Mouse (Mus musculus) limb, embryonic 14.5 days (tissue): ENCODE results near the gene Zfp952. TPM values are rescaled to one million over a fixed set of nuclear protein-coding genes. Genes with fewer than 3 reads are reported as not detected.
A peak's percentile ranks its signal among the peaks of the same experiment; 100 is the strongest.

ENCODE experiments used
- ATAC-seq: fragments of 200-750 bp; cut with Nextera tagmentation; 2 replicates; pipeline ENCODE4 v1.8.0; 2017; ENCODE audit warnings: low read depth, moderate number of reproducible peaks, moderate TSS enrichment; ENCODE audit not compliant: low FRiP score
- DNase-seq: peaks from one replicate; pipeline ENCODE4 v3.0.0-alpha.2; 2015; ENCODE audit warnings: low spot score
- H3K27ac ChIP-seq: fragments of 300-500 bp; sonication (generic); replicated peaks from 2 replicates; pipeline ENCODE4 v1.5.1; 2014; ENCODE audit warnings: low read depth, mild to moderate bottlenecking, low read length, moderate library complexity, mixed read lengths
- H3K27me3 ChIP-seq: fragments of 300-500 bp; sonication (generic); 2 replicates; pipeline ENCODE4 v1.6.1; 2014; ENCODE audit warnings: low read length, mixed read lengths; ENCODE audit not compliant: control insufficient read depth, insufficient read depth
- H3K36me3 ChIP-seq: fragments of 300-500 bp; sonication (generic); 2 replicates; pipeline ENCODE4 v1.6.1; 2014; ENCODE audit warnings: mild to moderate bottlenecking, low read length, moderate library complexity, mixed read lengths; ENCODE audit not compliant: control insufficient read depth, insufficient read depth
- H3K4me1 ChIP-seq: fragments of 300-500 bp; sonication (generic); 2 replicates; pipeline ENCODE4 v1.6.1; 2014; ENCODE audit warnings: antibody characterized with exemption, low read length, mixed read lengths; ENCODE audit not compliant: control insufficient read depth, insufficient read depth
- H3K4me2 ChIP-seq: fragments of 300-500 bp; sonication (generic); replicated peaks from 2 replicates; pipeline ENCODE4 v1.6.1; 2014; ENCODE audit warnings: low read depth, mild to moderate bottlenecking, low read length, moderate library complexity; ENCODE audit not compliant: severe bottlenecking
- H3K4me3 ChIP-seq: fragments of 300-500 bp; sonication (generic); replicated peaks from 2 replicates; pipeline ENCODE4 v1.5.1; 2014; ENCODE audit warnings: low read length
- H3K9ac ChIP-seq: fragments of 300-500 bp; sonication (generic); 2 replicates; pipeline ENCODE4 v1.6.1; 2014; ENCODE audit warnings: mild to moderate bottlenecking, low read depth, low read length, moderate library complexity; ENCODE audit not compliant: severe bottlenecking
- H3K9me3 ChIP-seq: fragments of 300-500 bp; sonication (generic); 2 replicates; pipeline ENCODE4 v1.6.1; 2016; ENCODE audit warnings: low read length; ENCODE audit not compliant: control insufficient read depth
- POLR2A ChIP-seq: fragments of 200-500 bp; IDR thresholded peaks from 2 replicates; pipeline ENCODE4 v1.8.0; 2012; ENCODE audit warnings: inconsistent platforms, mild to moderate bottlenecking, moderate library complexity, borderline replicate concordance; ENCODE audit not compliant: insufficient read depth, insufficient read length; ENCODE audit errors: extremely low read depth
- WGBS: fragments of 180-500 bp; shearing (Covaris S2); extraction: QIAGEN DNeasy Blood & Tissue Kit; methylation state at CpG from one replicate; pipeline ENCODE4 v1.1.7; 2014; 5-methylcytosine and 5-hydroxymethylcytosine counted together
- polyA plus RNA-seq, 2 experiments: library from polyadenylated mRNA; depleted of rRNA in 1 of 2; stranded (reverse) in 1 of 2; unstranded in 1 of 2; fragments of >200 nt; fragmentation: Nextera tagmentation in 1 of 2; extraction: Ambion mirVana in 1 of 2; gene quantifications; 2 replicates each; pipeline versions ENCODE4 v1.2.1 to v1.2.3; 2012 to 2014

The Zfp952 gene
- polyA plus RNA-seq (2012; rRNA removed) (9.3 and 10.3 TPM in 2 replicates), polyA plus RNA-seq (2014; fragmentation: Nextera tagmentation; extraction: Ambion mirVana) (10.7 and 13.3 TPM in 2 replicates)

DNA sequence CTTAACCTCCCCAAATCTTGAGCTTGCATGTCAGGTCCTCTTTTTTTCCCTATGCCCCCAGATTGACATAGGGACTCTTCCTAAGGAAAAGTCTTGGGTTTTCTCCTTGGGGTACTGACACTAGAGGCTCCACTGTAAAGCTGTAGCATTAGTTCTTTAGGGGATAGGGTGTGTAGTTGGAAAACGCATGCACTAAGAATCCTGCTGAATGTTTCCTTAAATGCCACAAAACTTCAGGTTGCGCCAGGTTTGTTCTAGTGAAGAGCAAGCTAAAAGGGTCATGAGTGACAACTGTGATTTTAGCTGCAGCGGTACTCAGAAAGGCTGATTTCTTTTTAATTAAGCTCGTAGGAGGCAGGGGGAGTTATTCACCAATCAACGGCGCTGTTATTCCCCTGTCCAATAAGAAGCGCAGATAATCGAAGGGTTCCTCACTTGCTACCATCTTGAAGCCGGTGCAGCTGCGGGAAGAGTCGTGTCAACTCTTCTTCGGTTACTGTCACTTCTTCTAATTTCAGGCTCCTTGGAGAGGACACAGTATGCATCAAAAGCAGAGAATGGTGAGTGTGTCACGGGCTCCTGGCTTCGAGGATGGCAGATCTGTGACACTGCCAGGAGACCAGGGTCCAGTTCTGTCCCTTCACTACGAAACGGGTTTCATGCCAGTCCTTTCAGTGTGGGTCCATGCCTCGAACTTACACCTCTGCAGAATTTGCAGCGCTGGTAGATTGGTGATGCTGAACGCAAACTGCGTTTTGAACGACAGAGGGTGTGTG, at the start of gene Zfp952:
Gene Zfp952 (plus strand): TSS at position 431 of the 776 bp plus-strand sequence.
- DNase-seq, result peak; percentile 96
- Histone ChIP-seq H3K4me1 (peaks cover 6% of the 10 kb centered on the region), H3K9ac (peak within 1 kb of the TSS; percentile 81), H3K4me2 (peak within 1 kb of the TSS; percentile 78), H3K36me3 (peaks cover 14% of the 10 kb centered on the region), H3K9me3 (no peaks in the 10 kb centered on the region; the same call in 1 of the 2 replicates), H3K4me3 (peak within 1 kb of the TSS; percentile 78), H3K27me3 (no peaks in the 10 kb centered on the region), H3K27ac (peak within 1 kb of the TSS; percentile 62)
- peak; percentile 97 for ATAC-seq
- WGBS, result 2% methylated on average over 21 of the region's 21 CpGs
- TF ChIP-seq POLR2A, result peak; percentile 69; the same call in 1 of the 2 replicates

DNA sequence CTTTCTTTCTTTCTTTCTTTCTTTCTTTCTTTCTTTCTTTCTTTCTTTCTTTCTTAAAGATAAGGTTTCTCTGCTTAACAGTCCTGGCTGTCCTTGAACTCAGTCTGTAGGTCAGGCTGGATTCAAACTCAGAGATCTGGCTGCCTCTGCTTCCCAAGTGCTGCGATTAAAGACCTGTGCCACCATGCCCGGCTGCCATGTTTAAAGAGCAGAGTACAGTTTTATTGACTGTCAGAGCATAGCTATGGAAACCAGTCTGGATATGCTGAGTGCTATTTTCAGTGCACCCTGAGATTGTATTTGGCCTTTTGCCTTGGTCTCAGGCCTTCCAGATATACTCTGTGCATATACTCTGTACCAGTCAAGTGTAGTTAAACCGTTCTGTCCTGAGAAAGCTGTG, 49.3 kb upstream of the Zfp952 start:
- DNase-seq (no peak), ATAC-seq (no peak)
- no peak for TF ChIP-seq POLR2A
- H3K4me2 ChIP-seq, result no peak overlapping the region
- no peaks in the 10 kb centered on the region for H3K27me3 ChIP-seq
- no peaks in the 10 kb centered on the region for H3K9me3 ChIP-seq
- H3K9ac ChIP-seq, result no peak overlapping the region
- H3K4me1 ChIP-seq, result peaks cover 7% of the 10 kb centered on the region; the same call in 1 of the 2 replicates
- WGBS, result 79% methylated on average over 3 of the region's 3 CpGs
- H3K36me3 ChIP-seq, result no peaks in the 10 kb centered on the region
- no peak overlapping the region for H3K27ac ChIP-seq
- H3K4me3 ChIP-seq, result no peak overlapping the region

DNA sequence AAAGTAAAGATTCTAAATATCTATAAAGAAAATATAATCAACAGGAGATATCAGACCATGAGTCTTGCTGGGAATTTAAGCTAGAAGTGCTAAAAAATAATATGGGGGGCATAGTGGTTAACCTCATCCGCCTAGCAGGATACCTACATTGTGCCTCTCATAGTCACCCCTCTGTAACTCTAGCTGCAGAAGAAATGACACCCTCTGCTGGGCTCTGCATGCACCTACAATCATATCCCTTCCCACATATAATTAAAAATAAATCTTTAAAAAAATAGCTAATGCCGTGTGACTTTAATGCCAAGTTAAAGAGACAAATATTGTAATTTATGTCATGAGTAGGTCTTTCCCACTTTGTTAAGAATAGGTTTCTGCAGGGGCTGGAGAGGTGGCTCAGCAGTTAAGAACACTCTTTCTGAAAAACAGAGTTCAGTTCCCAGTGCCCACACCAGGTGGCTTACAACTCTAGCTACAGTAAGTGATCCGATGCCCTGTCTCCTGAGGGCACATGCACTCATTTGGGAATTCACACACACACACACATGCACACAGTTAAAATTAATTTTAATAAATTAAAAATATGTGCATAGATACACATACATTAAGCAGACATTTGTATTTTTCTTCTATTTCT, 48.4 kb upstream of the Zfp952 start:
- no peak overlapping the region for H3K4me2 ChIP-seq
- H3K27ac ChIP-seq, result no peak overlapping the region
- no peak overlapping the region for H3K4me3 ChIP-seq
- TF ChIP-seq POLR2A, result no peak
- whole genome bisulfite sequencing, result 58% methylated on average over 3 of the region's 3 CpGs
- no peaks in the 10 kb centered on the region for H3K36me3 ChIP-seq
- no peaks in the 10 kb centered on the region for H3K9me3 ChIP-seq
- no peak overlapping the region for H3K9ac ChIP-seq
- H3K4me1 ChIP-seq, result peaks cover 7% of the 10 kb centered on the region; the same call in 1 of the 2 replicates
- no peak for DNase-seq
- no peak for ATAC-seq
- no peaks in the 10 kb centered on the region for H3K27me3 ChIP-seq

DNA sequence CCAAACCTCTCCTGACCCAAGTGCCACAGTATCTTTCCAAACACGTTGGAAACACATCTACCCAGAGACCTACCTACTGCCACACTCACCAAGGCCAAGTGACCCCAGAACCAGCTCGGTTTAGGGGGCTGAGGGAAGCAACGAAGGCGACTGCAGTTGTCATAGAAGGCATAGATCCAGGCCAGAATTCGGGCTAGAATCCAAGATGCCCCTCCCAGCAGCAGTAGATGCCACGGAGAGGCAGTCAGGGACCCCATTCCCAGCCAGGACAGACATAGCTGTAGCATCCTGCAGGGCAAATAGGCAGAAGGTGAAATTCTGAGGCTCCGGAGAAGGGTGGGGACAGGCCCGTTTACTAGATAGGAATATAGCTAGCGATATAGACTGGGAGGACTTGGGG, 46.2 kb upstream of the Zfp952 start:
- ATAC-seq (no peak), DNase-seq (no peak)
- H3K9ac ChIP-seq, result peak overlapping the region; percentile 62
- peak overlapping the region; percentile 50 for H3K4me3 ChIP-seq
- no peaks in the 10 kb centered on the region for H3K36me3 ChIP-seq
- WGBS, result 60% methylated on average over 9 of the region's 9 CpGs
- no peaks in the 10 kb centered on the region for H3K27me3 ChIP-seq
- TF ChIP-seq POLR2A, result no peak
- H3K9me3 ChIP-seq, result no peaks in the 10 kb centered on the region
- peaks cover 7% of the 10 kb centered on the region; the same call in 1 of the 2 replicates for H3K4me1 ChIP-seq
- peak overlapping the region; percentile 87 for H3K4me2 ChIP-seq
- H3K27ac ChIP-seq, result peak overlapping the region; percentile 46; the same call in 1 of the 2 replicates

DNA sequence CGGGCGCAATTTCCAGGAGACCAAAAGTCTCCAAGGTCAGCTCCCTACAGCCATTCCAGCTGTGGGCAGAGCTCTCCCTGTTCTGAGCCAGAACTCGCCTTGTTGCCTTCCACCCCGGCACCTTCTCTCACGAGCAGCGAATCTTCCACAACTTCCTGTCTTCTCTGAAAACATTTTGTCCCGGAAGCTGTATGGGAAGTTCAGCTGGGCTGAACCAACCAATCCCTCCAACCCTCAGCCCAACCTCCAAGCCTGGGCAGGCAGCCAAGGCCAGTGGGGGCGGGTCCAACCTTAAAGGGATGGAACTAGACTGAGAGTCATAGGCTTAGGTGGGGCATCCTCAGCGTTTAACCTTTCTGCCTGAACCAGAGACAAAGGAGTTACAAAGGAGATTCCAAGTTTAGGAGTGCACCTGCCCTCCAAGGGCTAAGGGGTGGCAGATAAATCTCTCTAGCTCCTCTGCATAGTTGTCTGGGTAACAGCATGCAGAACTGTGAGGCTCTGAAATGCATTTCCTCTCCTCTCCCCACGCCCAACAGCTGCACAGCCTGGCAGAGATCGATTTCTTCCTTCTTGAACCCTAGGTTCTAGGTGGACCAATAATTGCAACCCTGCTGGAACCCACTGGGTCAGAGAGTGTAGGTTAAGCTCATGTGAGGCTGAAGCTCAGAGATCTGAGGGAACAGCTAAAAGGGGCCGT, 45.6 kb upstream of the Zfp952 start, which contains the start of gene Cyp4f13:
Gene Cyp4f13 (minus strand): TSS at position 188 of the 700 bp plus-strand sequence.
- peak; percentile 98 for ATAC-seq
- 31% methylated on average over 12 of the region's 12 CpGs for WGBS
- Histone ChIP-seq H3K9me3 (no peaks in the 10 kb centered on the region), H3K27ac (peak within 1 kb of the TSS; percentile 46; the same call in 1 of the 2 replicates), H3K27me3 (no peaks in the 10 kb centered on the region), H3K36me3 (no peaks in the 10 kb centered on the region), H3K4me1 (peaks cover 7% of the 10 kb centered on the region; the same call in 1 of the 2 replicates), H3K4me2 (peak within 1 kb of the TSS; percentile 87), H3K9ac (peak within 1 kb of the TSS; percentile 62), H3K4me3 (peak within 1 kb of the TSS; percentile 50)
- peak; percentile 30; the same call in 1 of the 2 replicates for TF ChIP-seq POLR2A
- peak; percentile 95 for DNase-seq
